Mouse (Mus musculus) ES-Bruce4 (cell line): ENCODE measurements at regions not wholly inside any gene's neighbourhood (a gene's known extent, or its start where the extent isn't known, plus 50 kb on each side); places are given as distances from the start of the nearest gene placed in this dataset.

Experiments used
- H3K27ac ChIP-seq: 2 replicates; pipeline ENCODE4 v1.5.1; 2012; ENCODE audit warnings: low read length, inconsistent platforms; ENCODE audit not compliant: insufficient read depth
- H3K27me3 ChIP-seq: 2 replicates; pipeline ENCODE4 v1.6.1; 2012; ENCODE audit warnings: mild to moderate bottlenecking, low read length, inconsistent platforms; ENCODE audit not compliant: control insufficient read depth, poor library complexity, insufficient read depth, severe bottlenecking
- H3K36me3 ChIP-seq: 2 replicates; pipeline ENCODE4 v1.6.1; 2012; ENCODE audit warnings: inconsistent platforms, mild to moderate bottlenecking, low read length, moderate library complexity; ENCODE audit not compliant: control insufficient read depth, poor library complexity, insufficient read depth, severe bottlenecking
- H3K4me1 ChIP-seq: one replicate; pipeline ENCODE4 v1.8.1; 2011; ENCODE audit warnings: low read length; ENCODE audit not compliant: control insufficient read depth, insufficient read depth
- H3K4me3 ChIP-seq: 2 replicates; pipeline ENCODE4 v1.5.1; 2011; ENCODE audit warnings: low read depth, mild to moderate bottlenecking, low read length
- H3K9ac ChIP-seq: 2 replicates; pipeline ENCODE4 v1.6.1; 2012; ENCODE audit warnings: low read depth, mild to moderate bottlenecking, inconsistent platforms; ENCODE audit not compliant: poor library complexity, severe bottlenecking
- H3K9me3 ChIP-seq: replicated peaks from 2 replicates; pipeline ENCODE4 v1.6.1; 2012; ENCODE audit warnings: mild to moderate bottlenecking, low read length, inconsistent platforms; ENCODE audit not compliant: control insufficient read depth, poor library complexity, insufficient read depth, severe bottlenecking
- CTCF ChIP-seq: IDR thresholded peaks from one replicate; pipeline ENCODE4 v1.8.1; 2011; ENCODE audit warnings: low read depth, low read length
- EP300 ChIP-seq: IDR thresholded peaks from 2 replicates; pipeline ENCODE4 v1.6.1; 2011; ENCODE audit warnings: low read depth, low read length; ENCODE audit not compliant: insufficient read depth
- POLR2A ChIP-seq: IDR thresholded peaks from one replicate; pipeline ENCODE4 v1.8.1; 2011; ENCODE audit warnings: low read length; ENCODE audit not compliant: insufficient read depth

DNA sequence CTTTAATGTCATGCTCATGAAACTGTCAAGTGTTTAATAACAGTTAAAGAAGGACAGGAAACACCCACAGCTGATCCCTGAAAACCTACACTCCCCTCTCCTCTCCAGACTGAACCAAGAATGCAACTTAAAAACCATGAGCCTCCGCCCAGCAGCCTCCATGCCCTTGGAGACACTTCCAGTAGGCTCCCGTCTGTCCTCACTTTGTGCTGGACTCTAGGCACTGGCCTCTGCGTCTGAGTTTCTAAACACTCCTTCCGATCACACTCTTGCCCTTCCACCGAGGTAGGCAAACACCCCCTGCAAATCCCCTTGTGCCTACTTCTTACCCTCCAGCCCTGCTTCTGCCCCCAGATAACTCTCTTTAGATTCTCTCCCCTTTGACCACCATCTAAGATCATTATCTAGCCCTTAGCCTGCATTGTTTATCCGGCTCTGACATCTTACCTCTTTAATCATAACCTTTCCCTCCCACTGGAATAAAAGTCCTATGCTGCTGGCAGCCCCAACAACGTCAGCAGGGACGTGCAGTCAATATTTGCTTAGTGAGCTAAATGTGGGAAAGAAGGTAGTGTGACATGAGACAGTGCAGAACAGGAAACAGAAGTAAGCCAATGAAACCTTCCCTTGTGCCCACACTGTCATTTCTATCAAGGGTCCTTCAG, 52.5 kb upstream of the Dhx40 start:
- Histone ChIP-seq H3K4me3 (no peak overlapping the region), H3K27ac (no peak overlapping the region), H3K36me3 (no peaks in the 10 kb centered on the region), H3K9ac (no peak overlapping the region), H3K27me3 (no peaks in the 10 kb centered on the region), H3K4me1 (no peaks in the 10 kb centered on the region), H3K9me3 (no peaks in the 10 kb centered on the region)
- no peak for TF ChIP-seq POLR2A
- no peak for TF ChIP-seq EP300

DNA sequence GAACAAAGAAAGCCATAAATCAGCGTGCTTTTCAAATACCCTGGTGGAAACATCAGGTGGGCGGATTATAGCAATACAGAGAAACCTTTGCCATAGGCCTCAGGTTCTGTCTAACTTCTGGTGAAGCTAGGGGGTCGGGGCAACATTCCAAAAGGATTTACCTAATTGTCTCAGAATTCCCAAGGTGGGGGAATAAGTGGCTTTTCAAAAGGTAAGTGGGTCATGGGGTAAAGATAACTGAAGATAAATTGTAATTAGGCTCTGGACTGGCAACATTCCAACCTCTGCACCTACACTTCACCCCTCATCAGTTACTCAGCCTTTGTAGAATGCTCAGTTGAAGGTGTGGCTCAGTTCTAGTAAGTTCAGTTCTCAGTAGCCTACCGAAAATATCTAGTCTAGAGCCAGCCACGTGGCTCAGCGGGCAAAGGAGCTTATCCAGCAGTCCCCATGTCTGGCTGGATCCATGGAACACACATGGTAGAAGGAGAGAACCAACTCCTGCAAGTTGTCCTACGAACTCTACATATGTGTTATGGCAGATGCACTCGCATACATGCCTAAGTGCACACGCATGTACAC, 51.8 kb upstream of the Dhx40 start:
- Histone ChIP-seq H3K4me1 (no peaks in the 10 kb centered on the region), H3K27me3 (no peaks in the 10 kb centered on the region), H3K36me3 (no peaks in the 10 kb centered on the region), H3K9me3 (no peaks in the 10 kb centered on the region), H3K4me3 (no peak overlapping the region), H3K9ac (no peak overlapping the region), H3K27ac (no peak overlapping the region)
- TF ChIP-seq POLR2A (no peak), EP300 (no peak), CTCF (no peak)

DNA sequence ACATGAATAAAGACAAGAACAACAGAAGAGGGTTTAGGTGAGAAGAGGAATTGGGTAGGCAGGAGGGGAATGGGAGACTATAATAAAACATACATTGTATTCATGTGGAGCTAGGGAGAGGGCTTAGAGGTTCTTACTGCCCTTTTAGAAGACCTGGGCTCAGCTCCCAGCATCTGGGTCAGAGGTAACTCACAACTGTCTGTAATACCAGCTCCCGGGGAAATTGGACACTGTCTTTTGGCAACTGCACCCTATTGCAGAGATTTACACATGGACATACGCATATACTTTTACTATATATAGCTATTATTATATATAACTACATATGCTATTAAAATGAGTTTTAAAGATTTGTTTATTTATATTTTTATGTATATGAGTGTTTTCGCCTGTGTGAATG, 50.7 kb upstream of the Dhx40 start:
- no peak for TF ChIP-seq CTCF
- no peak for TF ChIP-seq EP300
- no peak for TF ChIP-seq POLR2A
- no peak overlapping the region for H3K9ac ChIP-seq
- H3K9me3 ChIP-seq: no peaks in the 10 kb centered on the region
- no peak overlapping the region for H3K4me3 ChIP-seq
- no peaks in the 10 kb centered on the region for H3K36me3 ChIP-seq
- H3K27me3 ChIP-seq: no peaks in the 10 kb centered on the region
- H3K4me1 ChIP-seq: no peaks in the 10 kb centered on the region
- H3K27ac ChIP-seq: no peak overlapping the region
